Mouse (Mus musculus): ENCODE results near the gene Tlr12. TPM values are rescaled to one million over a fixed set of nuclear protein-coding genes. Genes with fewer than 3 reads are reported as not detected.
"Not testable (repeated sequence)": the region's sequence is repeated elsewhere in the genome, so short reads cannot be mapped to it uniquely, and the experiment has no call there.

The Tlr12 gene
- polyA plus RNA-seq (2012; ENCODE audit: insufficient read depth, insufficient read length, missing spikeins), result not detected in 2 replicates

- no peaks in the 10 kb centered on the region for H3K4me1 ChIP-seq (ENCODE audit: control insufficient read depth, insufficient read depth, insufficient read length, low read length)
- no peak within 1 kb of the TSS for H3K27ac ChIP-seq (replicated peaks; ENCODE audit: low read depth, low read length)
- H3K4me3 ChIP-seq (ENCODE audit: insufficient read depth, low read depth, low read length), result no peak within 1 kb of the TSS
Measured at GRCm38 (mm10) chr4:128618246-128618911, at the start of gene Tlr12. Gene Tlr12 (minus strand): TSS chr4:128618619.

DNA sequence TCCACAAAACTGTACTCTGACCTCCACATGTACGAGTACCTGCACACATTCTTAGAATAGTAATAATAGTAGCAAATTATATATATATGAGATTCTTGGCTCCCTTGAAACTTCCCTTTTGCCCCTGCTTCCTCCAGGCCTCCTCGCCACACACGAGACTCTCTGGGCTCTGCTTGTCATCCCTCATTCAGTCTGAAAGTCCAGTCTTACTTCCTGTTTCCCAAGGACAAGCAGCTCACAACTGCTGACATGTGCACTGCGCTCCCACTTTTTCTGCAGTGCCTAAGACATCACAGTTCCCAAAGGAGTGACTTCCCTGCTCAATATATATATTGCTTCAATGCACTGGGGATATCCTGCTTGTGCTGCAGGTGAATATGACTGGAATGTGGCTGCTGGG is 48.8 kb upstream of the Tlr12 start:
- not testable (repeated sequence) for H3K27ac ChIP-seq (replicated peaks; ENCODE audit: low read depth, low read length); H3K4me1 ChIP-seq (ENCODE audit: control insufficient read depth, insufficient read depth, insufficient read length, low read length); H3K4me3 ChIP-seq (ENCODE audit: insufficient read depth, low read depth, low read length)

DNA sequence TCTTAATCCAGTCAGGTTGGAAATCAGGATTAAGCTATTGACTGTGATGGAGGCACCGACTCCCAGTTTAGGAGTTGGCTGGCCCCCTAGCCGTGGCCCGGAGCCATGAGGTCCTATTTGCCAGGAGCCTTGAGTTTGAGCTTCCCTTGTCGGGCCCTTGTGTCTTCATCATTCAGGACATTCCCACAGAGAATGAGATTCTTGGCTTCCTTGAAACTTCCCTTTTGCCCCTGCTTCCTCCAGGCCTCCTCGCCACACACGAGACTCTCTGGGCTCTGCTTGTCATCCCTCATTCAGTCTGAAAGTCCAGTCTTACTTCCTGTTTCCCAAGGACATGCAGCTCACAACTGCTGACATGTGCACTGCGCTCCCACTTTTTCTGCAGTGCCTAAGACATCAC is 47.9 kb upstream of the Tlr12 start:
- H3K4me1 ChIP-seq (ENCODE audit: control insufficient read depth, insufficient read depth, insufficient read length, low read length); H3K27ac ChIP-seq (replicated peaks; ENCODE audit: low read depth, low read length); H3K4me3 ChIP-seq (ENCODE audit: insufficient read depth, low read depth, low read length): not testable (repeated sequence)

DNA sequence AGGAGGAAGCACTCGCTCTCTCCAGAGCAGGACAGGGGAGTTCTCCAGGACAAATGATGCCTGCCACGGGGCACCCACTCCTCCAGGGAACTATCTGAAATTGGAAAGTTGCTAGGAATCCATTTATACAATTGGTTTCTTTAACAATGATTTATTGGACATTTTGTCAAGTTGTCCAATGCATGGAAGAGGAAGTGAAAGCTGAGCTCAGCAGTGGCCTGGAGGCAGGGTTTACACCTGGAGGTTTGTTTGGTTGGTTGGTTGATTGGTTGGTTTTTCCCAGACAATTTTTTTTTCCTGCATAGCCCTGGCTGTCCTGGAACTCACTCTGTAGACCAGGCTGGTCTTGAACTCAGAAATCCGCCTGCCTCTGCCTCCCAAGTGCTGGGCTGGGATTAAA is 45.6 kb upstream of the Tlr12 start:
- Histone ChIP-seq H3K4me3 (ENCODE audit: insufficient read depth, low read depth, low read length) (no peak overlapping the region), H3K27ac (replicated peaks; ENCODE audit: low read depth, low read length) (no peak overlapping the region), H3K4me1 (ENCODE audit: control insufficient read depth, insufficient read depth, insufficient read length, low read length) (no peaks in the 10 kb centered on the region)

DNA sequence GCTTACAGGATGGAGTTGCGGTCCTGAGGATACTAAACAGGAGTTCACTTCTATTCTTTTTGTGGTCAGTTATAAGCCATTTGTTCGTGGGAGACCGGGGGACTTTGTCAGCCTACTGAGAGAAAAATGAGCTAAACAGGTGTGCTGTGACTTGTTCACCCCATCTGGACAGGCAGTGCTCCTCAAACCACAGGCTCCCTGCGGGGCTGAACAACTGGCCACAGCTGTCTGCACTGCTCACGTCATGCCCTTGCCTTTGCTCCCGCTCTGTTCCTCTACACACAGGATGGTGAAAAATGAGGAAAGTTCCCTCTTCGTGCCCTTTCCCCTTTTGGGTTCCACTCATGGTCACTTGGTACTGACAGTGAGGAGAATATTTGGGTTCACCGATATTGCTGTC is 42.6 kb upstream of the Tlr12 start:
- no peaks in the 10 kb centered on the region for H3K4me1 ChIP-seq (ENCODE audit: control insufficient read depth, insufficient read depth, insufficient read length, low read length)
- H3K27ac ChIP-seq (replicated peaks; ENCODE audit: low read depth, low read length), result no peak overlapping the region
- H3K4me3 ChIP-seq (ENCODE audit: insufficient read depth, low read depth, low read length), result no peak overlapping the region

- Histone ChIP-seq H3K4me3 (ENCODE audit: insufficient read depth, low read depth, low read length) (no peak overlapping the region), H3K27ac (replicated peaks; ENCODE audit: low read depth, low read length) (no peak overlapping the region), H3K4me1 (ENCODE audit: control insufficient read depth, insufficient read depth, insufficient read length, low read length) (no peaks in the 10 kb centered on the region)
Measured at GRCm38 (mm10) chr4:128660196-128660595, 41.8 kb upstream of the Tlr12 start.

- no peak overlapping the region for H3K27ac ChIP-seq (replicated peaks; ENCODE audit: low read depth, low read length)
- H3K4me3 ChIP-seq (ENCODE audit: insufficient read depth, low read depth, low read length), result peak overlapping the region; percentile 63
- H3K4me1 ChIP-seq (ENCODE audit: control insufficient read depth, insufficient read depth, insufficient read length, low read length), result no peaks in the 10 kb centered on the region; the same call in 1 of the 2 replicates
Measured at GRCm38 (mm10) chr4:128655446-128655845, 37.0 kb upstream of the Tlr12 start.

DNA sequence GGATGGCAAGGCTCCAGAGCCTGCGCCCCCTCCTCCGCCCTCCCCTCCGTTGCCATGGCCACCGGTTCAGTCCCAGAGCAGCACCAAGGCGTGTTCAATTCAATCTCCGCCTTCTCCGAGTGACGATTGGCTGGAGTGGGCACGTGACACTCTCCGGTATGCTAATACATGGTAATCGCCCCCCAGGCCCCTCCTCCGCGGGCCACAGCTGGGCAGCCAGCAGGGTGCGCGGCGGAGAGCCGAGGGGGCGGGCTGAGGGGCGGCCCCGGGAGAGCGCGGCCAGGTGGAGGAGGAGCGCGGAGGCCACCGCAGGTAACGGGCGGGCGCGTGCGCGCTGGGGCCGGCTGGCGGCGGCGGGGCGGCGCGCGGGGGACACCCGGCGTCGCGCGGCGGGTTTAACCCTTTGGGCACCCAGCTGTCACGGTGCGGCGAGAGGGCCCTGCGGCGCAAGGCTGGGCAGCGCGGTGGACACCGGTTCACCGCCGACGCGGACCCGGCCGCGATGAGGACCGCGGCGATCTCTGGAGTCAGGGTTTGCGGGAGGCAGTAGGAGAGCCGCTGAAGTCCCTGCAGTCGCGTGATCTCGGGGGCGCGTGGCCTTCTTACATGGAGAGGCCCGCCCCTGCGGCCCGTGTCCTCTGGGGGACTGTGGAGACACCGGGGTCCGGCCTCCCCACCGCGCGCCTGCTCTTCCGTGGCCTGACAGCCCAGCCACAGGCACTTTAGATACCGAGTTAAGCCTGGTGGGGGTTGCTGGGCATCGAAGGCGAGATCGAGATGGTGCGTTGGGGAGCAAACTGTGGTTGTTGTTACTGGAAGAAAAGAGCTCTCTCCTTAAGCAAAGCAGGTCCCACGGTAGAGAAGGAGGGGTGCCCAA is 36.3 kb upstream of the Tlr12 start, which contains the start of gene Phc2:
Phc2 (plus strand) TSS at position 198 of the 877 bp plus-strand sequence.
- Histone ChIP-seq H3K4me1 (ENCODE audit: control insufficient read depth, insufficient read depth, insufficient read length, low read length) (no peaks in the 10 kb centered on the region; the same call in 1 of the 2 replicates), H3K4me3 (ENCODE audit: insufficient read depth, low read depth, low read length) (peak within 1 kb of the TSS; percentile 63), H3K27ac (replicated peaks; ENCODE audit: low read depth, low read length) (no peak within 1 kb of the TSS)

- Histone ChIP-seq H3K4me1 (ENCODE audit: control insufficient read depth, insufficient read depth, insufficient read length, low read length) (no peaks in the 10 kb centered on the region; the same call in 1 of the 2 replicates), H3K27ac (replicated peaks; ENCODE audit: low read depth, low read length) (no peak overlapping the region), H3K4me3 (ENCODE audit: insufficient read depth, low read depth, low read length) (no peak overlapping the region)
Measured at GRCm38 (mm10) chr4:128652584-128653298, 34.3 kb upstream of the Tlr12 start.

- no peaks in the 10 kb centered on the region; the same call in 1 of the 2 replicates for H3K4me1 ChIP-seq (ENCODE audit: control insufficient read depth, insufficient read depth, insufficient read length, low read length)
- H3K4me3 ChIP-seq (ENCODE audit: insufficient read depth, low read depth, low read length), result no peak overlapping the region
- H3K27ac ChIP-seq (replicated peaks; ENCODE audit: low read depth, low read length), result no peak overlapping the region
Measured at GRCm38 (mm10) chr4:128651530-128651929, 33.1 kb upstream of the Tlr12 start.

GRCm38 (mm10) chr4:128648567-128649255 is 30.3 kb upstream of the Tlr12 start:
- Histone ChIP-seq H3K27ac (replicated peaks; ENCODE audit: low read depth, low read length) (no peak overlapping the region), H3K4me3 (ENCODE audit: insufficient read depth, low read depth, low read length) (no peak overlapping the region), H3K4me1 (ENCODE audit: control insufficient read depth, insufficient read depth, insufficient read length, low read length) (no peaks in the 10 kb centered on the region)

GRCm38 (mm10) chr4:128646762-128647161 is 28.3 kb upstream of the Tlr12 start:
- H3K4me3 ChIP-seq (ENCODE audit: insufficient read depth, low read depth, low read length), result no peak overlapping the region
- no peaks in the 10 kb centered on the region for H3K4me1 ChIP-seq (ENCODE audit: control insufficient read depth, insufficient read depth, insufficient read length, low read length)
- no peak overlapping the region for H3K27ac ChIP-seq (replicated peaks; ENCODE audit: low read depth, low read length)

DNA sequence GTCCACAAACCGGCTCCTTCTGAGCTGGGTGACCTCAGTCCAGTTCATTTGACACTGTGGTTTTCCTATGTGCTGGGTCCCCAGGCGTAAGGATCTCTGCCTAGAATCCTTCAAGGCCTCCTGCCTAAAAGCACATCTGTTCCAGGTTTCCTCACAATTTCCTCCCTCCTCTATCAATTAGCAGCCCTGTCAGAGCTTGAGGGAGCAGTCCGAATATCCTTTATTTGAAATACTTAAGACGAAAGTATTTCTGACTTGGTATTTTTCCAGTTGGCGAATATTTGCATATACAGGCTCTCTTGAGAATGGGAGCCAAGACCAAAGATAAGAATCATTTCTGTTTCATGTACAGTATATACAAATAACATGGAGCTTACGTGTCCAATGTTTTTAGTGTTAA is 27.5 kb upstream of the Tlr12 start:
- Histone ChIP-seq H3K27ac (replicated peaks; ENCODE audit: low read depth, low read length) (no peak overlapping the region), H3K4me1 (ENCODE audit: control insufficient read depth, insufficient read depth, insufficient read length, low read length) (no peaks in the 10 kb centered on the region), H3K4me3 (ENCODE audit: insufficient read depth, low read depth, low read length) (no peak overlapping the region)

GRCm38 (mm10) chr4:128641766-128642717 is 23.6 kb upstream of the Tlr12 start:
- no peaks in the 10 kb centered on the region for H3K4me1 ChIP-seq (ENCODE audit: control insufficient read depth, insufficient read depth, insufficient read length, low read length)
- no peak overlapping the region for H3K4me3 ChIP-seq (ENCODE audit: insufficient read depth, low read depth, low read length)
- H3K27ac ChIP-seq (replicated peaks; ENCODE audit: low read depth, low read length), result no peak overlapping the region
